Mouse (Mus musculus): ENCODE data around the gene Brsk1.

- TF ChIP-seq CTCF (IDR thresholded peaks at IDR 0.05; ENCODE audit: control insufficient read depth, insufficient read depth, insufficient replicate concordance, low read depth, low read length) (no peak), POLR2A (IDR thresholded peaks at IDR 0.05; ENCODE audit: control insufficient read depth, low read depth, low read length) (no peak)
Observed at GRCm38 (mm10) chr7:4651581-4651980, 38.8 kb upstream of the Brsk1 start.
